Mouse (Mus musculus) testis, adult 2 months (tissue): ENCODE measurements around the gene Dusp2. TPM values are rescaled to one million over a fixed set of nuclear protein-coding genes. Genes with fewer than 3 reads are reported as not detected.

Experiments used
- H3K27ac ChIP-seq: fragments of 200-500 bp; 2 replicates; pipeline ENCODE4 v1.5.1; 2012; ENCODE audit warnings: low read depth, low read length; ENCODE audit not compliant: control insufficient read depth, insufficient read depth
- H3K27me3 ChIP-seq: fragments of 200-500 bp; 2 replicates; pipeline ENCODE4 v1.6.1; 2012; ENCODE audit warnings: mild to moderate bottlenecking, low read length, moderate library complexity; ENCODE audit not compliant: control insufficient read depth, insufficient read depth
- H3K36me3 ChIP-seq: fragments of 200-500 bp; 2 replicates; pipeline ENCODE4 v1.6.1; 2012; ENCODE audit warnings: mild to moderate bottlenecking, low read length; ENCODE audit not compliant: control insufficient read depth, insufficient read depth
- H3K4me1 ChIP-seq: fragments of 200-500 bp; 2 replicates; pipeline ENCODE4 v1.6.1; 2012; ENCODE audit warnings: low read length; ENCODE audit not compliant: control insufficient read depth, insufficient read depth
- H3K4me3 ChIP-seq: fragments of 200-500 bp; 2 replicates; pipeline ENCODE4 v1.5.1; 2012; ENCODE audit warnings: low read depth, mild to moderate bottlenecking, low read length, moderate library complexity, mixed read lengths; ENCODE audit not compliant: control insufficient read depth
- CTCF ChIP-seq: fragments of 200-500 bp; IDR thresholded peaks from 2 replicates; pipeline ENCODE4 v1.5.1; 2012; ENCODE audit warnings: low read depth, mild to moderate bottlenecking, inconsistent platforms, low read length, moderate library complexity; ENCODE audit not compliant: control insufficient read depth, insufficient read depth, insufficient replicate concordance
- POLR2A ChIP-seq: fragments of 200-500 bp; IDR thresholded peaks from 2 replicates; pipeline ENCODE4 v1.6.1; 2012; ENCODE audit warnings: low read depth, mild to moderate bottlenecking, inconsistent platforms, low read length, moderate library complexity; ENCODE audit not compliant: control insufficient read depth
- polyA plus RNA-seq: library from polyadenylated mRNA; depleted of rRNA; stranded (reverse); fragments of >200 nt; gene quantifications from 2 replicates; pipeline ENCODE4 v1.2.3, GENCODE M21; 2012

Dusp2 gene
- polyA plus RNA-seq, 1 experiment = 6.7 TPM

GRCm38 (mm10) chr2:127304609-127305210 is 31.2 kb upstream of the Dusp2 start:
- TF ChIP-seq CTCF = no peak
- no peak for TF ChIP-seq POLR2A
- no peaks in the 10 kb centered on the region for H3K4me1 ChIP-seq
- H3K27ac ChIP-seq = no peak overlapping the region
- no peaks in the 10 kb centered on the region for H3K36me3 ChIP-seq
- H3K27me3 ChIP-seq = no peaks in the 10 kb centered on the region
- H3K4me3 ChIP-seq = no peak overlapping the region

GRCm38 (mm10) chr2:127306123-127306522 is 29.8 kb upstream of the Dusp2 start:
- Histone ChIP-seq H3K27me3 (no peaks in the 10 kb centered on the region), H3K36me3 (no peaks in the 10 kb centered on the region)

GRCm38 (mm10) chr2:127307179-127307578 is 28.8 kb upstream of the Dusp2 start:
- Histone ChIP-seq H3K36me3 (no peaks in the 10 kb centered on the region), H3K4me1 (no peaks in the 10 kb centered on the region), H3K4me3 (no peak overlapping the region), H3K27ac (no peak overlapping the region), H3K27me3 (no peaks in the 10 kb centered on the region)
- TF ChIP-seq CTCF = no peak
- TF ChIP-seq POLR2A = no peak

More at GRCm38 (mm10) chr2:127306123-127306522, 29.8 kb upstream of the Dusp2 start:
- H3K27ac ChIP-seq = no peak overlapping the region
- TF ChIP-seq POLR2A = no peak
- no peak for TF ChIP-seq CTCF
- H3K4me1 ChIP-seq = no peaks in the 10 kb centered on the region
- H3K4me3 ChIP-seq = no peak overlapping the region

GRCm38 (mm10) chr2:127308660-127309059 is 27.3 kb upstream of the Dusp2 start:
- Histone ChIP-seq H3K27me3 (no peaks in the 10 kb centered on the region), H3K4me3 (no peak overlapping the region), H3K4me1 (no peaks in the 10 kb centered on the region), H3K27ac (no peak overlapping the region), H3K36me3 (no peaks in the 10 kb centered on the region)
- TF ChIP-seq CTCF (no peak), POLR2A (no peak)

- Histone ChIP-seq H3K4me3 (no peak overlapping the region), H3K27ac (no peak overlapping the region), H3K27me3 (no peaks in the 10 kb centered on the region), H3K36me3 (no peaks in the 10 kb centered on the region), H3K4me1 (no peaks in the 10 kb centered on the region)
- TF ChIP-seq POLR2A (no peak), CTCF (no peak)
Measured at GRCm38 (mm10) chr2:127310246-127310645, 25.7 kb upstream of the Dusp2 start.

- TF ChIP-seq POLR2A (no peak), CTCF (no peak)
- Histone ChIP-seq H3K4me3 (no peak overlapping the region), H3K27ac (no peak overlapping the region), H3K36me3 (no peaks in the 10 kb centered on the region), H3K4me1 (no peaks in the 10 kb centered on the region), H3K27me3 (no peaks in the 10 kb centered on the region)
Measured at GRCm38 (mm10) chr2:127310685-127311084, 25.3 kb upstream of the Dusp2 start.

- H3K27ac ChIP-seq = no peak overlapping the region
- H3K4me1 ChIP-seq = no peaks in the 10 kb centered on the region
- H3K36me3 ChIP-seq = no peaks in the 10 kb centered on the region
- TF ChIP-seq CTCF (no peak), POLR2A (no peak)
- H3K4me3 ChIP-seq = no peak overlapping the region
- H3K27me3 ChIP-seq = no peaks in the 10 kb centered on the region
Measured at GRCm38 (mm10) chr2:127311193-127311592, 24.8 kb upstream of the Dusp2 start.
